Mouse (Mus musculus): ENCODE measurements around the gene Fap. TPM values are rescaled to one million over a fixed set of nuclear protein-coding genes. Genes with fewer than 3 reads are reported as not detected.

The Fap gene
- polyA plus RNA-seq, 1 experiment from 2014 or later, result 27.6 TPM

GRCm38 (mm10) chr2:62531065-62531464 lies 42.8 kb downstream of the Fap start:
- no peak for ATAC-seq (ENCODE audit: insufficient number of reproducible peaks, low FRiP score, low TSS enrichment, low read depth)
- no peak overlapping the region for H3K4me3 ChIP-seq (replicated peaks)
- H3K27ac ChIP-seq (replicated peaks), result 0 out of 2 replicates have a peak overlapping the region, but pooled peaks have one; percentile 11
- WGBS, result 63% methylated on average over 1 of the region's 1 CpGs
- no peak overlapping the region for H3K9ac ChIP-seq
- no peak overlapping the region for H3K4me2 ChIP-seq (replicated peaks)
- no peaks in the 10 kb centered on the region for H3K36me3 ChIP-seq
- H3K27me3 ChIP-seq, result no peaks in the 10 kb centered on the region
- H3K9me3 ChIP-seq (replicated peaks), result no peaks in the 10 kb centered on the region
- no peaks in the 10 kb centered on the region for H3K4me1 ChIP-seq

- no peaks in the 10 kb centered on the region for H3K27me3 ChIP-seq
- no peaks in the 10 kb centered on the region for H3K36me3 ChIP-seq
- ATAC-seq (ENCODE audit: insufficient number of reproducible peaks, low FRiP score, low TSS enrichment, low read depth), result no peak
- no peaks in the 10 kb centered on the region for H3K4me1 ChIP-seq
- no peak overlapping the region for H3K27ac ChIP-seq (replicated peaks)
- 79% methylated on average over 9 of the region's 9 CpGs for WGBS
- H3K9ac ChIP-seq, result no peak overlapping the region
- H3K4me3 ChIP-seq (replicated peaks), result no peak overlapping the region
- no peaks in the 10 kb centered on the region for H3K9me3 ChIP-seq (replicated peaks)
- H3K4me2 ChIP-seq (replicated peaks), result no peak overlapping the region
Observed at GRCm38 (mm10) chr2:62526399-62526798, 47.5 kb downstream of the Fap start.

- 76% methylated on average over 2 of the region's 2 CpGs for WGBS
- Histone ChIP-seq H3K36me3 (no peaks in the 10 kb centered on the region), H3K27ac (replicated peaks) (no peak overlapping the region), H3K4me2 (replicated peaks) (no peak overlapping the region), H3K9ac (no peak overlapping the region), H3K4me3 (replicated peaks) (no peak overlapping the region), H3K27me3 (no peaks in the 10 kb centered on the region), H3K9me3 (replicated peaks) (no peaks in the 10 kb centered on the region), H3K4me1 (no peaks in the 10 kb centered on the region)
- ATAC-seq (ENCODE audit: insufficient number of reproducible peaks, low FRiP score, low TSS enrichment, low read depth), result no peak
Observed at GRCm38 (mm10) chr2:62517790-62518189, 56.1 kb downstream of the Fap start.

- H3K36me3 ChIP-seq, result no peaks in the 10 kb centered on the region
- H3K27me3 ChIP-seq, result no peaks in the 10 kb centered on the region
- 86% methylated on average over 6 of the region's 6 CpGs for WGBS
- H3K4me1 ChIP-seq, result no peaks in the 10 kb centered on the region
- no peak overlapping the region for H3K27ac ChIP-seq (replicated peaks)
- H3K9ac ChIP-seq, result no peak overlapping the region
- ATAC-seq (ENCODE audit: insufficient number of reproducible peaks, low FRiP score, low TSS enrichment, low read depth), result no peak
- H3K4me2 ChIP-seq (replicated peaks), result no peak overlapping the region
- no peak overlapping the region for H3K4me3 ChIP-seq (replicated peaks)
- H3K9me3 ChIP-seq (replicated peaks), result no peaks in the 10 kb centered on the region
Observed at GRCm38 (mm10) chr2:62514477-62514876, 59.4 kb downstream of the Fap start.

GRCm38 (mm10) chr2:62513477-62513876 lies 60.4 kb downstream of the Fap start:
- Histone ChIP-seq H3K4me2 (replicated peaks) (no peak overlapping the region), H3K27ac (replicated peaks) (no peak overlapping the region), H3K36me3 (no peaks in the 10 kb centered on the region), H3K27me3 (no peaks in the 10 kb centered on the region), H3K9me3 (replicated peaks) (no peaks in the 10 kb centered on the region), H3K9ac (no peak overlapping the region), H3K4me1 (no peaks in the 10 kb centered on the region), H3K4me3 (replicated peaks) (no peak overlapping the region)
- no peak for ATAC-seq (ENCODE audit: insufficient number of reproducible peaks, low FRiP score, low TSS enrichment, low read depth)
- 89% methylated on average over 15 of the region's 15 CpGs for WGBS

DNA sequence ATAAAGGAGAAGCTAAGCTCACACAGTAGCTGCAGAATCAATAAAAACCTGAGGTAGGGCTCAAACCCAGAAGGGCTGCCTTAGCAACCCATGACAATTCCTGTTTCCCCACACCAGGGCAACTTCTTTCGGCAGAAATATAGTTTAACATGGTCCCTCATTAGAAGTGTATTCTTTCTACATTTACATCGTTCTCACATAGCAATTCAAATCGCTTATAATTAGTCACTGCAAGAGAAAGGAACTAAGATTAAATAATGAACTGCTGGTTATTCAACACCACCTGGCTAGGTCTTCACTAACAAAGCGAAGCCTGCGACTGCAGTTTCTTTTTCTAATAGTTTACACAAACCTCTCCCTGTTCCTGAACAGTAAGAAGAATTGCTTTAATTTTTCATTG lies 66.7 kb downstream of the Fap start:
- H3K27me3 ChIP-seq, result no peaks in the 10 kb centered on the region
- H3K4me2 ChIP-seq (replicated peaks), result no peak overlapping the region
- no peak overlapping the region for H3K4me3 ChIP-seq (replicated peaks)
- 84% methylated on average over 5 of the region's 5 CpGs for WGBS
- no peak overlapping the region for H3K27ac ChIP-seq (replicated peaks)
- H3K4me1 ChIP-seq, result no peaks in the 10 kb centered on the region
- no peaks in the 10 kb centered on the region for H3K9me3 ChIP-seq (replicated peaks)
- ATAC-seq (ENCODE audit: insufficient number of reproducible peaks, low FRiP score, low TSS enrichment, low read depth), result no peak
- no peaks in the 10 kb centered on the region for H3K36me3 ChIP-seq
- no peak overlapping the region for H3K9ac ChIP-seq

GRCm38 (mm10) chr2:62506441-62506840 lies 67.4 kb downstream of the Fap start:
- no peaks in the 10 kb centered on the region for H3K27me3 ChIP-seq
- H3K4me1 ChIP-seq, result no peaks in the 10 kb centered on the region
- WGBS, result 48% methylated on average over 2 of the region's 2 CpGs
- H3K4me2 ChIP-seq (replicated peaks), result no peak overlapping the region
- no peak overlapping the region for H3K4me3 ChIP-seq (replicated peaks)
- no peaks in the 10 kb centered on the region for H3K9me3 ChIP-seq (replicated peaks)
- H3K27ac ChIP-seq (replicated peaks), result no peak overlapping the region
- H3K36me3 ChIP-seq, result no peaks in the 10 kb centered on the region
- H3K9ac ChIP-seq, result no peak overlapping the region
- ATAC-seq (ENCODE audit: insufficient number of reproducible peaks, low FRiP score, low TSS enrichment, low read depth), result no peak

DNA sequence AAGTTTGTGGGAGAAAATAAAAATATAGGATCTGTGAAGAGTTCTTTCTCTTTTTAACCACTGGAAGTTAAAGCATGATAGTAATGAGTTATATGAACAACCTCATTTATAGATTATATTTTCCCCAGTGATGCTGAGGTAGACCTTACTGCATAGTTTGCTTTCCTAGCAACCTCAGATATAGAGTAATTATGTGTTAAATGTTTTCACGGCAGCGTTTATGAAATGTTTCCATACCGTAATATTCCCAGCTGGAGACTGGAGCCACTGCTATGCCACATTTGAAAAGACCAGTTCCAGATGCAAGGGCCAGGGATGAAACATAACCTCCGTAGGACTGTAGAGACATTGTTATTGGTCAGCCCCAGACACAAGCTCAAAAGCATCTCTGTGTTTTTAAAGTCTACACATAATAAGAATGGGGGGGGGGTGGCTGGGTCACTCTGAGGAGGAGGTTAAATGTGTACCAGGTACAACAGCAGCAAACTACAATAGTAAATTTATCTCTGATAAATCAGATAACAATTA lies 69.5 kb downstream of the Fap start:
- H3K27ac ChIP-seq (replicated peaks), result no peak overlapping the region
- ATAC-seq (ENCODE audit: insufficient number of reproducible peaks, low FRiP score, low TSS enrichment, low read depth), result no peak

GRCm38 (mm10) chr2:62503326-62503725 lies 70.5 kb downstream of the Fap start:
- no peak overlapping the region for H3K4me3 ChIP-seq (replicated peaks)
- no peaks in the 10 kb centered on the region for H3K9me3 ChIP-seq (replicated peaks)
- H3K4me1 ChIP-seq, result no peaks in the 10 kb centered on the region
- H3K9ac ChIP-seq, result no peak overlapping the region
- H3K27me3 ChIP-seq, result no peaks in the 10 kb centered on the region
- H3K4me2 ChIP-seq (replicated peaks), result no peak overlapping the region
- no peak for ATAC-seq (ENCODE audit: insufficient number of reproducible peaks, low FRiP score, low TSS enrichment, low read depth)
- no peak overlapping the region for H3K27ac ChIP-seq (replicated peaks)
- WGBS, result 77% methylated on average over 5 of the region's 5 CpGs
- H3K36me3 ChIP-seq, result no peaks in the 10 kb centered on the region; the same call in 1 of the 2 replicates

More for the DNA sequence above, 69.5 kb downstream of the Fap start:
- Histone ChIP-seq H3K36me3 (no peaks in the 10 kb centered on the region; the same call in 1 of the 2 replicates), H3K27me3 (no peaks in the 10 kb centered on the region), H3K4me2 (replicated peaks) (no peak overlapping the region), H3K9me3 (replicated peaks) (no peaks in the 10 kb centered on the region), H3K4me3 (replicated peaks) (no peak overlapping the region), H3K4me1 (no peaks in the 10 kb centered on the region), H3K9ac (no peak overlapping the region)
- 54% methylated on average over 4 of the region's 4 CpGs for WGBS

DNA sequence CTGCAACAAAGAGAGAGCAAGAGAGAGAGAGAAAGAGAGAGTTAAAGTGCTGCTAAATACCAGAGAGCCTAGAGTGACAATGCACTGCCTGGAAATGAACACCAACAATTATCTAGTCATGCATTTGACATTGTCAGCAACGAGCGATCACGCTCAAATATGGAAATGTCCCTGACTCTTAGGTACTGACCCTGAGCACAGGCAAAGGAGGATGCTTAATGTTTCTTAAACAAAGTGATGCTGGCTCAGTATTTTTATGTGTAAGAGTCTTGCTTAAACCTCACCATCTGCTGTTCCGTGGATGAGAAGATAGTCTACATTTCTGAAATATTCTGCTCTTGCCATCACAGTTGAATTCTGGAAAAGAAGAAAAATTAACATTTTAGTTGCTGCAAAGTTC lies 71.4 kb downstream of the Fap start:
- H3K36me3 ChIP-seq, result no peaks in the 10 kb centered on the region; the same call in 1 of the 2 replicates
- no peak overlapping the region for H3K27ac ChIP-seq (replicated peaks)
- 67% methylated on average over 4 of the region's 4 CpGs for whole genome bisulfite sequencing
- no peak overlapping the region for H3K4me2 ChIP-seq (replicated peaks)
- H3K9me3 ChIP-seq (replicated peaks), result no peaks in the 10 kb centered on the region
- ATAC-seq (ENCODE audit: insufficient number of reproducible peaks, low FRiP score, low TSS enrichment, low read depth), result no peak
- no peaks in the 10 kb centered on the region for H3K4me1 ChIP-seq
- no peaks in the 10 kb centered on the region for H3K27me3 ChIP-seq
- H3K9ac ChIP-seq, result no peak overlapping the region
- no peak overlapping the region for H3K4me3 ChIP-seq (replicated peaks)

GRCm38 (mm10) chr2:62498821-62499220 lies 75.1 kb downstream of the Fap start:
- Histone ChIP-seq H3K27ac (replicated peaks) (no peak overlapping the region), H3K4me1 (no peaks in the 10 kb centered on the region), H3K4me3 (replicated peaks) (no peak overlapping the region), H3K9me3 (replicated peaks) (no peaks in the 10 kb centered on the region), H3K4me2 (replicated peaks) (no peak overlapping the region), H3K9ac (no peak overlapping the region), H3K36me3 (no peaks in the 10 kb centered on the region; the same call in 1 of the 2 replicates), H3K27me3 (no peaks in the 10 kb centered on the region)
- 89% methylated on average over 5 of the region's 5 CpGs for WGBS
- no peak for ATAC-seq (ENCODE audit: insufficient number of reproducible peaks, low FRiP score, low TSS enrichment, low read depth)

GRCm38 (mm10) chr2:62498086-62498485 lies 75.8 kb downstream of the Fap start:
- 80% methylated on average over 4 of the region's 4 CpGs for WGBS
- H3K36me3 ChIP-seq, result no peaks in the 10 kb centered on the region; the same call in 1 of the 2 replicates
- no peak overlapping the region for H3K4me2 ChIP-seq (replicated peaks)
- H3K4me1 ChIP-seq, result no peaks in the 10 kb centered on the region
- H3K4me3 ChIP-seq (replicated peaks), result no peak overlapping the region
- H3K9ac ChIP-seq, result no peak overlapping the region
- ATAC-seq (ENCODE audit: insufficient number of reproducible peaks, low FRiP score, low TSS enrichment, low read depth), result no peak
- H3K27me3 ChIP-seq, result no peaks in the 10 kb centered on the region
- no peak overlapping the region for H3K27ac ChIP-seq (replicated peaks)
- no peaks in the 10 kb centered on the region for H3K9me3 ChIP-seq (replicated peaks)
